Mouse (Mus musculus): ENCODE measurements around the gene Vipas39.

- TF ChIP-seq TAL1 (IDR thresholded peaks at IDR 0.05; ENCODE audit: low read length) (no peak), GATA1 (IDR thresholded peaks at IDR 0.05; ENCODE audit: low read length) (no peak)
Measured at GRCm38 (mm10) chr12:87284726-87285125, 18.7 kb upstream of the Vipas39 start.

Measured in erythroblast, embryonic 14.5 days (primary cell).